Mouse (Mus musculus) embryonic facial prominence, embryonic 13.5 days (tissue): ENCODE data around the gene Pear1. TPM values are rescaled to one million over a fixed set of nuclear protein-coding genes. Genes with fewer than 3 reads are reported as not detected.
A peak's percentile ranks its signal among the peaks of the same experiment; 100 is the strongest.

Experiments used
- ATAC-seq: fragments of 200-750 bp; cut with Nextera tagmentation; 2 replicates; pipeline ENCODE4 v1.8.0; 2017; ENCODE audit warnings: low read depth; ENCODE audit not compliant: insufficient number of reproducible peaks, insufficient read depth, low FRiP score, low TSS enrichment
- H3K27ac ChIP-seq: fragments of 300-500 bp; sonication (generic); 2 replicates; pipeline ENCODE4 v1.5.1; 2015; ENCODE audit warnings: moderate library complexity, mild to moderate bottlenecking, inconsistent platforms
- H3K27me3 ChIP-seq: fragments of 300-500 bp; sonication (generic); 2 replicates; pipeline ENCODE4 v1.6.1; 2015; ENCODE audit warnings: mild to moderate bottlenecking, inconsistent platforms
- H3K36me3 ChIP-seq: fragments of 300-500 bp; sonication (generic); 2 replicates; pipeline ENCODE4 v1.6.1; 2015; ENCODE audit warnings: mild to moderate bottlenecking, inconsistent platforms
- H3K4me1 ChIP-seq: fragments of 300-500 bp; sonication (generic); 2 replicates; pipeline ENCODE4 v1.6.1; 2015; ENCODE audit warnings: inconsistent platforms
- H3K4me2 ChIP-seq: fragments of 300-500 bp; sonication (generic); 2 replicates; pipeline ENCODE4 v1.6.1; 2015; ENCODE audit warnings: moderate library complexity, mild to moderate bottlenecking, inconsistent platforms
- H3K4me3 ChIP-seq: fragments of 300-500 bp; sonication (generic); 2 replicates; pipeline ENCODE4 v1.5.1; 2015; ENCODE audit warnings: mild to moderate bottlenecking, inconsistent platforms
- H3K9ac ChIP-seq: fragments of 300-500 bp; sonication (generic); 2 replicates; pipeline ENCODE4 v1.6.1; 2015; ENCODE audit warnings: mild to moderate bottlenecking, inconsistent platforms
- H3K9me3 ChIP-seq: fragments of 300-500 bp; sonication (generic); 2 replicates; pipeline ENCODE4 v1.6.1; 2016; ENCODE audit warnings: inconsistent platforms
- WGBS: fragments of 180-500 bp; shearing (Covaris S2); methylation state at CpG from one replicate; pipeline ENCODE4 v1.1.7; 2015; ENCODE audit warnings: mixed read lengths; 5-methylcytosine and 5-hydroxymethylcytosine counted together
- polyA plus RNA-seq: library from polyadenylated mRNA; unstranded; fragments of >200 nt; fragmentation: Nextera tagmentation; extraction: Ambion mirVana; gene quantifications from 2 replicates; pipeline ENCODE4 v1.2.1, GENCODE M21; 2015

Pear1 gene
- polyA plus RNA-seq, 1 experiment from 2014 or later, result 12.5 TPM

- Histone ChIP-seq H3K9me3 (no peaks in the 10 kb centered on the region), H3K9ac (no peak overlapping the region), H3K27me3 (no peaks in the 10 kb centered on the region), H3K4me1 (peaks cover 17% of the 10 kb centered on the region), H3K36me3 (peaks cover 16% of the 10 kb centered on the region; the same call in 1 of the 2 replicates), H3K27ac (no peak overlapping the region), H3K4me2 (no peak overlapping the region), H3K4me3 (no peak overlapping the region)
- 86% methylated on average over 4 of the region's 4 CpGs for WGBS
- ATAC-seq, result no peak
Observed at GRCm38 (mm10) chr3:87743927-87744326, 80.2 kb downstream of the Pear1 start.

- 0 out of 2 replicates have a peak overlapping the region, but pooled peaks have one; percentile 4 for H3K27ac ChIP-seq
- no peak for ATAC-seq
- H3K4me3 ChIP-seq, result no peak overlapping the region
- no peaks in the 10 kb centered on the region for H3K27me3 ChIP-seq
- 84% methylated on average over 16 of the region's 16 CpGs for WGBS
- no peaks in the 10 kb centered on the region for H3K9me3 ChIP-seq
- H3K4me2 ChIP-seq, result no peak overlapping the region
- H3K4me1 ChIP-seq, result peaks cover 11% of the 10 kb centered on the region
- no peak overlapping the region for H3K9ac ChIP-seq
- peaks cover 27% of the 10 kb centered on the region for H3K36me3 ChIP-seq
Observed at GRCm38 (mm10) chr3:87742735-87743134, 81.4 kb downstream of the Pear1 start.

- Histone ChIP-seq H3K4me2 (no peak overlapping the region), H3K4me1 (peaks cover 11% of the 10 kb centered on the region), H3K27me3 (no peaks in the 10 kb centered on the region), H3K9ac (no peak overlapping the region), H3K4me3 (no peak overlapping the region), H3K9me3 (no peaks in the 10 kb centered on the region), H3K27ac (no peak overlapping the region), H3K36me3 (peaks cover 34% of the 10 kb centered on the region)
- no peak for ATAC-seq
- WGBS, result 79% methylated on average over 3 of the region's 3 CpGs
Observed at GRCm38 (mm10) chr3:87742013-87742412, 82.1 kb downstream of the Pear1 start.

GRCm38 (mm10) chr3:87738906-87739305 lies 85.2 kb downstream of the Pear1 start:
- no peak overlapping the region for H3K4me3 ChIP-seq
- no peak for ATAC-seq
- peaks cover 65% of the 10 kb centered on the region for H3K36me3 ChIP-seq

GRCm38 (mm10) chr3:87735335-87735734 lies 88.8 kb downstream of the Pear1 start:
- no peak overlapping the region for H3K27ac ChIP-seq
- no peaks in the 10 kb centered on the region for H3K9me3 ChIP-seq
- no peak overlapping the region for H3K9ac ChIP-seq
- no peak overlapping the region for H3K4me2 ChIP-seq
- peaks cover 91% of the 10 kb centered on the region for H3K36me3 ChIP-seq
- no peaks in the 10 kb centered on the region for H3K27me3 ChIP-seq
- no peak for ATAC-seq
- no peak overlapping the region for H3K4me3 ChIP-seq
- WGBS, result 75% methylated on average over 9 of the region's 9 CpGs
- H3K4me1 ChIP-seq, result no peaks in the 10 kb centered on the region

More at GRCm38 (mm10) chr3:87738906-87739305, 85.2 kb downstream of the Pear1 start:
- H3K9me3 ChIP-seq, result no peaks in the 10 kb centered on the region
- H3K9ac ChIP-seq, result no peak overlapping the region
- H3K4me2 ChIP-seq, result no peak overlapping the region
- H3K27ac ChIP-seq, result no peak overlapping the region
- no peaks in the 10 kb centered on the region for H3K4me1 ChIP-seq
- H3K27me3 ChIP-seq, result no peaks in the 10 kb centered on the region
- WGBS, result 88% methylated on average over 5 of the region's 5 CpGs

GRCm38 (mm10) chr3:87733984-87734761 lies 89.9 kb downstream of the Pear1 start:
- no peak overlapping the region for H3K4me2 ChIP-seq
- ATAC-seq, result no peak
- H3K36me3 ChIP-seq, result peaks cover 94% of the 10 kb centered on the region
- H3K9me3 ChIP-seq, result no peaks in the 10 kb centered on the region
- no peaks in the 10 kb centered on the region for H3K4me1 ChIP-seq
- H3K27ac ChIP-seq, result no peak overlapping the region
- no peak overlapping the region for H3K9ac ChIP-seq
- no peaks in the 10 kb centered on the region for H3K27me3 ChIP-seq
- no peak overlapping the region for H3K4me3 ChIP-seq
- 88% methylated on average over 11 of the region's 11 CpGs for WGBS

GRCm38 (mm10) chr3:87733098-87733497 lies 91.0 kb downstream of the Pear1 start:
- WGBS, result 70% methylated on average over 4 of the region's 4 CpGs
- H3K4me3 ChIP-seq, result no peak overlapping the region

GRCm38 (mm10) chr3:87728696-87729095 lies 95.4 kb downstream of the Pear1 start:
- Histone ChIP-seq H3K36me3 (peaks cover 94% of the 10 kb centered on the region), H3K9ac (no peak overlapping the region), H3K4me1 (no peaks in the 10 kb centered on the region), H3K4me2 (no peak overlapping the region), H3K27ac (no peak overlapping the region), H3K27me3 (no peaks in the 10 kb centered on the region), H3K4me3 (no peak overlapping the region), H3K9me3 (no peaks in the 10 kb centered on the region)
- 87% methylated on average over 6 of the region's 6 CpGs for WGBS
- no peak for ATAC-seq

More at GRCm38 (mm10) chr3:87733098-87733497, 91.0 kb downstream of the Pear1 start:
- Histone ChIP-seq H3K9ac (no peak overlapping the region), H3K4me2 (no peak overlapping the region), H3K27me3 (no peaks in the 10 kb centered on the region), H3K4me1 (no peaks in the 10 kb centered on the region), H3K27ac (no peak overlapping the region), H3K36me3 (peaks cover 96% of the 10 kb centered on the region), H3K9me3 (no peaks in the 10 kb centered on the region)
- no peak for ATAC-seq

GRCm38 (mm10) chr3:87726191-87726590 lies 97.9 kb downstream of the Pear1 start:
- 95% methylated on average over 7 of the region's 7 CpGs for WGBS
- ATAC-seq, result no peak
- Histone ChIP-seq H3K36me3 (peaks cover 93% of the 10 kb centered on the region), H3K27me3 (no peaks in the 10 kb centered on the region), H3K9me3 (no peaks in the 10 kb centered on the region), H3K4me2 (no peak overlapping the region), H3K4me3 (no peak overlapping the region), H3K4me1 (no peaks in the 10 kb centered on the region), H3K27ac (no peak overlapping the region), H3K9ac (no peak overlapping the region)

GRCm38 (mm10) chr3:87725396-87726160 lies 98.5 kb downstream of the Pear1 start:
- H3K4me2 ChIP-seq, result no peak overlapping the region
- WGBS, result 96% methylated on average over 16 of the region's 16 CpGs
- no peaks in the 10 kb centered on the region for H3K4me1 ChIP-seq
- ATAC-seq, result no peak
- no peak overlapping the region for H3K9ac ChIP-seq
- peaks cover 94% of the 10 kb centered on the region for H3K36me3 ChIP-seq
- no peaks in the 10 kb centered on the region for H3K9me3 ChIP-seq
- no peak overlapping the region for H3K4me3 ChIP-seq
- H3K27me3 ChIP-seq, result no peaks in the 10 kb centered on the region
- H3K27ac ChIP-seq, result no peak overlapping the region

- H3K4me3 ChIP-seq, result no peak overlapping the region
- no peak overlapping the region for H3K9ac ChIP-seq
- H3K9me3 ChIP-seq, result no peaks in the 10 kb centered on the region
- ATAC-seq, result no peak
- no peak overlapping the region for H3K4me2 ChIP-seq
- H3K4me1 ChIP-seq, result no peaks in the 10 kb centered on the region
- no peaks in the 10 kb centered on the region for H3K27me3 ChIP-seq
- no peak overlapping the region for H3K27ac ChIP-seq
- WGBS, result 75% methylated on average over 6 of the region's 6 CpGs
- H3K36me3 ChIP-seq, result peaks cover 86% of the 10 kb centered on the region
Observed at GRCm38 (mm10) chr3:87724556-87724955, 99.5 kb downstream of the Pear1 start.

GRCm38 (mm10) chr3:87718525-87718924 lies 105.6 kb downstream of the Pear1 start:
- Histone ChIP-seq H3K4me3 (no peak overlapping the region), H3K4me2 (no peak overlapping the region), H3K27ac (no peak overlapping the region), H3K9ac (no peak overlapping the region), H3K9me3 (no peaks in the 10 kb centered on the region), H3K27me3 (no peaks in the 10 kb centered on the region), H3K4me1 (no peaks in the 10 kb centered on the region), H3K36me3 (peaks cover 83% of the 10 kb centered on the region)
- WGBS, result 97% methylated on average over 2 of the region's 2 CpGs
- ATAC-seq, result no peak
